Mouse (Mus musculus) G1E (cell line): ENCODE measurements around the gene Cyp4f14. TPM values are rescaled to one million over a fixed set of nuclear protein-coding genes. Genes with fewer than 3 reads are reported as not detected.
A peak's percentile ranks its signal among the peaks of the same experiment; 100 is the strongest.
"Not testable (repeated sequence)": the region's sequence is repeated elsewhere in the genome, so short reads cannot be mapped to it uniquely, and the experiment has no call there.

Experiments
- ATAC-seq: 2 replicates; pipeline ENCODE4 v1.8.0; 2016; ENCODE audit warnings: mild to moderate bottlenecking; ENCODE audit not compliant: insufficient number of reproducible peaks, poor library complexity, low FRiP score, severe bottlenecking; ENCODE audit errors: extremely low read depth
- DNase-seq: peaks from one replicate; pipeline ENCODE4 v3.0.0; 2012; ENCODE audit warnings: low spot score
- H3K27me3 ChIP-seq: 2 replicates; pipeline ENCODE4 v1.6.1; 2012; ENCODE audit warnings: mild to moderate bottlenecking, low read length, inconsistent platforms; ENCODE audit not compliant: insufficient read depth
- H3K36me3 ChIP-seq: replicated peaks from 2 replicates; pipeline ENCODE3; 2012; ENCODE audit warnings: mild to moderate bottlenecking, inconsistent platforms
- H3K4me1 ChIP-seq: 2 replicates; pipeline ENCODE4 v1.6.1; 2012; ENCODE audit warnings: low read depth, low read length, inconsistent platforms, mixed read lengths; ENCODE audit not compliant: insufficient read depth
- H3K4me3 ChIP-seq: 2 replicates; pipeline ENCODE4 v1.5.1; 2012; ENCODE audit warnings: low read depth, mild to moderate bottlenecking, inconsistent platforms, low read length, moderate library complexity, mixed read lengths
- H3K9me3 ChIP-seq: replicated peaks from 2 replicates; pipeline ENCODE4 v1.6.1; 2012; ENCODE audit warnings: inconsistent platforms
- CTCF ChIP-seq: IDR thresholded peaks from 2 replicates; pipeline ENCODE4 v1.5.1; 2012; ENCODE audit warnings: low read depth, low read length, inconsistent platforms, mixed read lengths
- GATA1 ChIP-seq: IDR thresholded peaks from 2 replicates; pipeline ENCODE4 v1.6.1; 2012; ENCODE audit warnings: borderline replicate concordance, low read length, inconsistent platforms, mixed read lengths
- GATA2 ChIP-seq: IDR thresholded peaks from 2 replicates; pipeline ENCODE4 v1.6.1; 2012; ENCODE audit warnings: low read depth, low read length, inconsistent platforms, borderline replicate concordance
- POLR2AphosphoS5 ChIP-seq: IDR thresholded peaks from 2 replicates; pipeline ENCODE4 v1.6.1; 2012; ENCODE audit warnings: low read depth, low read length, inconsistent platforms; ENCODE audit not compliant: insufficient replicate concordance
- TAL1 ChIP-seq: conservative IDR thresholded peaks from 2 replicates; pipeline ENCODE4 v1.6.1; 2012; ENCODE audit warnings: low read depth, low read length, inconsistent platforms, mixed read lengths
- polyA plus RNA-seq: library from polyadenylated mRNA; stranded (reverse); fragments of >175 nt; gene quantifications from 2 replicates; pipeline ENCODE4 v1.2.3, GENCODE M21; 2012
- total RNA-seq, 2 experiments: library from RNA; stranded (forward) in 1 of 2; stranded (reverse) in 1 of 2; fragments of 200-1000 nt in 1 of 2; fragments of >200 nt in 1 of 2; fragmentation: Nextera tagmentation in 1 of 2; gene quantifications; 2 replicates each; pipeline ENCODE4 v1.2.3; 2014 to 2017

The Cyp4f14 gene
- total and polyA plus RNA-seq, 3 experiments: 0.16 TPM; not detected in 2

GRCm38 (mm10) chr17:32880320-32881218, 36.6 kb downstream of the Cyp4f14 start:
- DNase-seq (no peak), ATAC-seq (no peak)
- H3K9me3 ChIP-seq: no peaks in the 10 kb centered on the region
- H3K4me3 ChIP-seq: no peak overlapping the region
- H3K4me1 ChIP-seq: no peaks in the 10 kb centered on the region
- peaks cover 3% of the 10 kb centered on the region; the same call in 1 of the 2 replicates for H3K27me3 ChIP-seq
- peaks cover 35% of the 10 kb centered on the region for H3K36me3 ChIP-seq
- TF ChIP-seq TAL1 (no peak), POLR2AphosphoS5 (no peak), GATA1 (no peak), GATA2 (no peak), CTCF (no peak)

- H3K4me3 ChIP-seq: no peak overlapping the region
- TF ChIP-seq POLR2AphosphoS5 (no peak), TAL1 (no peak), GATA1 (no peak)
- peaks cover 7% of the 10 kb centered on the region; the same call in 1 of the 2 replicates for H3K27me3 ChIP-seq
- H3K36me3 ChIP-seq: peaks cover 27% of the 10 kb centered on the region
- no peaks in the 10 kb centered on the region for H3K4me1 ChIP-seq
- ATAC-seq (no peak), DNase-seq (no peak)
- no peaks in the 10 kb centered on the region for H3K9me3 ChIP-seq
These were observed 38.4 kb downstream of the Cyp4f14 start for GRCm38 (mm10) chr17:32878773-32879172.

DNA sequence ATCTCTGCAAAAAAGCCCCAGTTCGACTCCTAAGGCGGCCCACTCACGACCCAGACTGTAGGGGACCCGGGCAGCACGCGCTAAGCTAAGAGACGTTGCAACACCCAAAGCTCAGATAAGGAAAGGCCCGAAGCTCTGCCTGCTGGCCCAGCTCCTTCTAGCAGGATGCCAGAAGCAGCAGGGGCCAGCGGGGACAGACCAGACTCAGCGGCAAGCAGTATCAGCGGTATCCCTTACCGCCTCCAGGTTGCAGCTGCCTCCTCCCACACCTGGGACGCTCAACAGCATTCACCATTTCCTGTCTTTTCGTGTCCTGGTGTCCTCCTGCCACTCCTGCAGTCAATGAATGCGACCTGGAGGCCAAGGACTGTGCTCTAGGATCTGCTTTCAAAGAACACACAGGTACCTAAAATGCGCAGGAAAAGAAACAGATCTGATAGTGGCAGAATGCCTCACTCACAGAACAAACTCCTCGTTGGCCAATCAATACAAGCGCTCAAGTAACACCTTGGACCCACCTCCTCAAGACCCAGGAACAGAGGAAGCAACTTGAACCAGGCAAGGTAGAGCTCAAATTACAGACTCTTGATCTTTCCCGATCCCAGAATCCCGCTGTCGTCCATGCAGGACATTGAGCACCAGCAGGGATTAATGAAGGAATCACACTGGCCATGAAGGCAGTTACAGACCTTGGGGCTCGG, 39.5 kb downstream of the Cyp4f14 start:
- peaks cover 15% of the 10 kb centered on the region for H3K36me3 ChIP-seq
- H3K27me3 ChIP-seq: peaks cover 7% of the 10 kb centered on the region; the same call in 1 of the 2 replicates
- ATAC-seq (no peak), DNase-seq (no peak)
- no peaks in the 10 kb centered on the region for H3K4me1 ChIP-seq
- no peaks in the 10 kb centered on the region for H3K9me3 ChIP-seq
- no peak overlapping the region for H3K4me3 ChIP-seq
- TF ChIP-seq POLR2AphosphoS5: no peak
- TF ChIP-seq GATA2: no peak
- TF ChIP-seq TAL1: no peak
- no peak for TF ChIP-seq CTCF
- no peak for TF ChIP-seq GATA1

GRCm38 (mm10) chr17:32872696-32873095, 44.4 kb downstream of the Cyp4f14 start:
- TF ChIP-seq GATA1: no peak
- no peak for TF ChIP-seq TAL1
- TF ChIP-seq POLR2AphosphoS5: no peak
- no peak for TF ChIP-seq CTCF
- TF ChIP-seq GATA2: no peak
- Histone ChIP-seq H3K4me3 (no peak overlapping the region), H3K9me3 (no peaks in the 10 kb centered on the region; the same call in 1 of the 2 replicates), H3K4me1 (no peaks in the 10 kb centered on the region), H3K36me3 (no peaks in the 10 kb centered on the region), H3K27me3 (peaks cover 10% of the 10 kb centered on the region; the same call in 1 of the 2 replicates)
- ATAC-seq: no peak
- no peak for DNase-seq

DNA sequence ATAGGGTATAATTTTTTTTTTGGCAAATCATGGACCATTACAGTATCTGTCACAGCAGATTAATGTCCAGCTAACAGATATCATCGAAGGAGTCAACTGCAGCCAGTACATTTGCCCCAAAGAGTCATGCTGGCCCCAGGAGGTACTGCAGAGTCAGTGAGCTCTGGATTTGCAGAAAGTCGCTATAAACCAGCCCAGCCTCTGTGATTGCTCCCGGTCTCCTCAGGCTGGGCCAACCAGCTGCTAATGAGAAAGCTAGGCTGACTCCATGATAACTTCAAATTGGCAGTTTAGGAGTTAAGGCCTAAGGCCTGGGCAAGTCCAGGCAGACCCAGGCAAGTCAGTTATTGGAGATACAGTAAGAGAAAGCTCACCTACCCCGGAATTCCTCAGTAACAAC, 45.1 kb downstream of the Cyp4f14 start:
- Histone ChIP-seq H3K9me3 (no peaks in the 10 kb centered on the region; the same call in 1 of the 2 replicates), H3K4me3 (no peak overlapping the region), H3K36me3 (no peaks in the 10 kb centered on the region), H3K4me1 (no peaks in the 10 kb centered on the region), H3K27me3 (peaks cover 7% of the 10 kb centered on the region; the same call in 1 of the 2 replicates)
- TF ChIP-seq GATA2 (no peak), POLR2AphosphoS5 (no peak), CTCF (no peak)
- DNase-seq: no peak
- ATAC-seq: no peak

- Histone ChIP-seq H3K9me3 (no peaks in the 10 kb centered on the region; the same call in 1 of the 2 replicates), H3K36me3 (no peaks in the 10 kb centered on the region), H3K27me3 (peaks cover 7% of the 10 kb centered on the region; the same call in 1 of the 2 replicates), H3K4me3 (no peak overlapping the region), H3K4me1 (no peaks in the 10 kb centered on the region)
- DNase-seq (no peak), ATAC-seq (no peak)
- TF ChIP-seq TAL1 (no peak), POLR2AphosphoS5 (no peak), GATA1 (no peak), CTCF (no peak), GATA2 (no peak)
These were observed 45.7 kb downstream of the Cyp4f14 start for GRCm38 (mm10) chr17:32871483-32871882.

DNA sequence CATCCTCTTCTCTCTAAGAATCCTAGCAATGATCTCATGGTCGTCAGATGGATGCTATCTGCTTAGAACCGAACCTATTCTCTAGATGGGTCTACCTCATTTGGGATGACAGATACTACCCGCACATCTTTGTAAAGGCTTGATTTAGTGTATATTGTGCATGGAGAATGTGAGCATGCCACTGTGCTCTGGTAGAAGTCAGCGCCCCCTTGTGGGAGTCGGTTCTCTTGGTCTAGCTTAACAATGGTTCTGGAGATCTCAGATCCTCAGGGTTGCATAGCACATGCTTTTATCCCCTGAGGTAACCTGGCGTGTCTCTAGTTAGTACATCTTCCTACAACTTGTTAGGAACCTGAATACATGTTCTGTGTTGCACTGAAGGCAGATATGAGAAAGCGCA, 49.9 kb downstream of the Cyp4f14 start:
- H3K4me1 ChIP-seq: not testable (repeated sequence)

GRCm38 (mm10) chr17:32856713-32857112, 60.4 kb downstream of the Cyp4f14 start:
- H3K27me3 ChIP-seq, H3K4me3 ChIP-seq, H3K9me3 ChIP-seq, H3K36me3 ChIP-seq, H3K4me1 ChIP-seq, ATAC-seq, DNase-seq: not testable (repeated sequence)

More for the DNA sequence above, 49.9 kb downstream of the Cyp4f14 start:
- H3K27me3 ChIP-seq, H3K4me3 ChIP-seq, H3K36me3 ChIP-seq, H3K9me3 ChIP-seq, DNase-seq: not testable (repeated sequence)
- 0 out of 2 replicates have a peak, but pooled peaks have one; percentile 22 for ATAC-seq
